Mouse (Mus musculus) small intestine, adult 2 months (tissue): Measurements from ENCODE around the gene Hk2.

Experiments used
- CTCF ChIP-seq: fragments of 200-500 bp; IDR thresholded peaks from 2 replicates; pipeline ENCODE4 v1.5.1; 2012; ENCODE audit warnings: low read depth, mild to moderate bottlenecking, control low read depth, inconsistent platforms, low read length, moderate library complexity, mixed read lengths; ENCODE audit not compliant: insufficient replicate concordance, insufficient read length; ENCODE audit errors: extremely low read depth
- POLR2A ChIP-seq: fragments of 200-500 bp; IDR thresholded peaks from 2 replicates; pipeline ENCODE4 v1.6.1; 2012; ENCODE audit warnings: low read depth, mild to moderate bottlenecking, control low read depth, inconsistent platforms, low read length, moderate library complexity

DNA sequence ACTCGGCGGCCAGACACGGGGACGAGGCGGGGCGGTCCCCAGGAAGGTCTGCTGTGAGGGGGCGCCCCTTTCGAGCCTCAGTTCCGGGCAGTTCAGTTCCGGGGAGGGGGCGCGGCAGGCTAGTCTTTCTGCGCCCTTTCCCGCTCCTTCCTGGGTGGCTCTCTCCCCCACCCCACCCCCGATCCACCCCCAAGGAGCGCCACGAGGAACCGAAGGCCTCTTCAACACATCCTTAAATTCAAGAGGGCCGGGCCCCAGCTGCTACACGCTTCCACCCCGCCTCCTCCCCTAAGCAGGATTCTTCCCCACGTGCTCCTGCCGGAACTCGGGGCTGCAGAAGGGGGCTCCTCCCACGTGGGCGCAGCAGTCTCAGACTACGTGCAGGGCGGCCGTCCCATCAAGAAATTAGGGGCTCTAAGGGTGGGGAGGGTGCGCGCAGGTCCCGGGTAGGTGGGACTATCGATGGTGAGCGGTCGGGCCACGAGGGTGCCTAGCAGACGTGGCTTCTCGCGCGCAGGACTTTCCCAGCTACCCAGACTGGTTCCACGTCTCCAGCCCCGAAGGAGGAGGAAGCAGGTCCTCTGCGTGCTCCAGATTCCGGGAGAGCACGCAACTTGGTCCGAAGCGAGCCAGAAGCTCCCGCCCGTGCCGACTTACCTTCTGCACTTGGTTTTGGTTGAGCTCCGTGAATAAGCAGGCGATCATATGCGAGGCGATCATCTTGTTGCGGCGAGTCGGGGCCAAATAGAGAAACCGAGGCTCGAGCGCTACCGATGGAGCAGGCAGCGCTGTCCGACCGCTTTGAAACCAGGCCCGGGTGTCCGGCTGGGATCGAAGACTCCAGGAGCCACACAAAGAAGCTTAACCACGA, 758 bp downstream of the Hk2 start:
- TF ChIP-seq CTCF (no peak), POLR2A (no peak; the same call in 1 of the 2 replicates)
